Mouse (Mus musculus) urinary bladder, postnatal 14 days (tissue): ENCODE results near the gene Camta1.
"Not testable (repeated sequence)": the region's sequence is repeated elsewhere in the genome, so short reads cannot be mapped to it uniquely, and the experiment has no call there.

Source experiments
- DNase-seq: peaks from one replicate; pipeline ENCODE4 v3.0.0; 2021; ENCODE audit warnings: low spot score

Camta1 gene

GRCm38 (mm10) chr4:151057347-151058321 is 804.0 kb downstream of the Camta1 start, which contains the start of gene Vamp3:
Vamp3 (minus strand) TSS chr4:151057963.
- DNase-seq = peak; percentile 100

GRCm38 (mm10) chr4:151051162-151051561 is 810.5 kb downstream of the Camta1 start:
- DNase-seq = no peak

- no peak for DNase-seq
Measured at GRCm38 (mm10) chr4:151046524-151046923, 815.2 kb downstream of the Camta1 start.

- no peak for DNase-seq
Measured at GRCm38 (mm10) chr4:151044944-151045570, 816.6 kb downstream of the Camta1 start.

GRCm38 (mm10) chr4:151044037-151044943 is 817.4 kb downstream of the Camta1 start, which contains the start of gene Per3:
Per3 (minus strand) TSS chr4:151044665.
- peak; percentile 98 for DNase-seq

- peak; percentile 36 for DNase-seq
Measured at GRCm38 (mm10) chr4:151043281-151043680, 818.4 kb downstream of the Camta1 start.

- no peak for DNase-seq
Measured at GRCm38 (mm10) chr4:151041506-151041905, 820.2 kb downstream of the Camta1 start.

GRCm38 (mm10) chr4:151037800-151038199 is 823.9 kb downstream of the Camta1 start:
- no peak for DNase-seq

- no peak for DNase-seq
Measured at GRCm38 (mm10) chr4:151036521-151036920, 825.2 kb downstream of the Camta1 start.

GRCm38 (mm10) chr4:151027001-151027400 is 834.7 kb downstream of the Camta1 start:
- no peak for DNase-seq

GRCm38 (mm10) chr4:151024152-151024551 is 837.5 kb downstream of the Camta1 start:
- no peak for DNase-seq

- DNase-seq = not testable (repeated sequence)
Measured at GRCm38 (mm10) chr4:151017356-151017755, 844.3 kb downstream of the Camta1 start.

- DNase-seq = no peak
Measured at GRCm38 (mm10) chr4:151015946-151016345, 845.7 kb downstream of the Camta1 start.

GRCm38 (mm10) chr4:151010316-151010715 is 851.4 kb downstream of the Camta1 start:
- DNase-seq = no peak

- DNase-seq = peak; percentile 48
Measured at GRCm38 (mm10) chr4:151006945-151007344, 854.7 kb downstream of the Camta1 start.

- DNase-seq = no peak
Measured at GRCm38 (mm10) chr4:151005656-151006318, 855.9 kb downstream of the Camta1 start.

GRCm38 (mm10) chr4:151001397-151001796 is 860.3 kb downstream of the Camta1 start:
- DNase-seq = no peak

- DNase-seq = no peak
Measured at GRCm38 (mm10) chr4:150998626-150999025, 863.0 kb downstream of the Camta1 start.

- no peak for DNase-seq
Measured at GRCm38 (mm10) chr4:150996797-150997196, 864.9 kb downstream of the Camta1 start, which contains the start of gene Uts2. Uts2 (plus strand) TSS chr4:150997097.

GRCm38 (mm10) chr4:150990148-150990547 is 871.5 kb downstream of the Camta1 start:
- DNase-seq = no peak

- no peak for DNase-seq
Measured at GRCm38 (mm10) chr4:150980153-150980552, 881.5 kb downstream of the Camta1 start.
